Mouse (Mus musculus): ENCODE measurements at regions not wholly inside any gene's neighbourhood (a gene's known extent, or its start where the extent isn't known, plus 50 kb on each side); places are given as distances from the start of the nearest gene placed in this dataset.

DNA sequence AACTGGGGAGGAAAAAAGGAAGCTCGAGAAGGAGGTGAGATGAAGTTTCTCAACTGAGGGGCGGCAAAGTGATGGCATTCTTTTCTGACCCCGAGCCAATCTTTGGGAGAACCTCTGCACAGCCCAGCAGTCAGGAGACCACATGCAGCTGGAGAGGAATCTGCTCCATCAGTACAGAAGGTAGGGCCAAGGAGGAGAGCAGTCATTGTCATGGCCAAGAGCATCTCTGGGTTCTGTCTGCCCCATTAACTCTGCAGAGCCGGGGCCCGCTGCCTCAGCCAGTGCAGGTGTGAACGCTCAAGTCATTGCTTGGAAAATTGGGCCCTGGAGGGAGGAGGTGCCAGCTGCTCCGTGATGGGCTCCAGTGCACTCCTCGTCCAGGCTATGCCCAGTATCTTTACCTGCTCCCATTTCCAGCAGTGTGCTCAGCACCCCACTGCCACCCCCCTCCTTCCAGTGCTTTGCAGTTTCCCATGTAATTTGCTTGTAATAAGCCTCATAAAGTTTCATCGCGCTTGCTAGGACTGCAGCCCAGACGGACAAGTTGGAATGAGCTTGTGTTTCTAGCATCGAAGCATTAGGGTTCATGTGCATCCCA is 162.1 kb downstream of the Brinp2 start:
- no peak overlapping the region for H3K4me2 ChIP-seq
- H3K4me3 ChIP-seq, result no peak overlapping the region
- 73% methylated on average over 12 of the region's 12 CpGs for WGBS
- peak; percentile 49; the same call in 1 of the 2 replicates for ATAC-seq (ENCODE audit: low FRiP score)
- H3K4me1 ChIP-seq (replicated peaks), result peaks cover 14% of the 10 kb centered on the region
- H3K9ac ChIP-seq, result no peak overlapping the region
- H3K9me3 ChIP-seq, result no peaks in the 10 kb centered on the region
- no peaks in the 10 kb centered on the region for H3K27me3 ChIP-seq
- H3K27ac ChIP-seq, result no peak overlapping the region
- H3K36me3 ChIP-seq, result no peaks in the 10 kb centered on the region
